Comparison of ENCODE assay signal across 19 mouse cellular contexts in the genomic region with DNA sequence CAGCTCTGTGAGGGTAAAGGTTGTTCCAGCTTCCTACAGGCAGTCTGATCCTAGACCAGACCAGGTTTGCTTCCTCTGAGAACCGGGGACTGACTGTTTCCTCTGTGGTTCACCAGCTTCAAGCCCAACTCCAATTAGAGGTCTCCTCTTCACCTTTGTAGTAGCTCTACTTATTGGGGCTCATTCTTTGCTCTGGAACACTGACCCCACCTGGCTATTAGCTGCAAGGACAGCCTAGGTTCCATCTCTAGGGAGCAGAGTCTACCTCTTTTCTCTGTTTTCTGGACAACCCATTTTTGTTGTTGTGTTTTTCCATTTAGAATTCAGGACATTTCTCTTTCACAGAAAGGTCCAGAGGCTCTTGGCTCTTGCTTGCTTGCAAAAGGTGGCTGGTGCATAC.
A peak's percentile ranks its signal among the peaks of the same experiment; 100 is the strongest.
DNase-seq lines count a peak whose midpoint lies in the region; ATAC-seq and TF ChIP-seq lines count a peak whose summit lies in the region.
"Had no signal": no experiment of that assay in that cellular context is flagged by ENCODE, and none has a peak within 500 bp of the region (broad histone marks: within the 10 kb centered on the region; RNA-seq: fewer than 3 reads in every experiment).

No protein-coding gene starts in this region.

- no peak overlapping the region for H3K27ac ChIP-seq in kidney, postnatal 0 days
- H3K27ac ChIP-seq in kidney, embryonic 14.5 days (ENCODE audit: low read depth, low read length): no peak overlapping the region
- H3K27ac ChIP-seq: heart, embryonic 10.5 days; liver, embryonic 13.5 days; neural tube, embryonic 12.5 days had no signal

- 79% methylated on average over 1 of the region's 1 CpGs for WGBS in kidney, postnatal 0 days
- 83% methylated on average over 1 of the region's 1 CpGs for WGBS in kidney, embryonic 14.5 days

- no peaks in the 10 kb centered on the region for H3K9me3 ChIP-seq in kidney, postnatal 0 days (replicated peaks; ENCODE audit: low read length)
- H3K9me3 ChIP-seq in kidney, embryonic 14.5 days (ENCODE audit: control insufficient read depth, low read length): no peaks in the 10 kb centered on the region
- H3K9me3 ChIP-seq: heart, embryonic 10.5 days; liver, embryonic 13.5 days; neural tube, embryonic 12.5 days had no signal

- ATAC-seq in kidney, postnatal 0 days (replicated peaks; ENCODE audit: low FRiP score, low read depth): no peak
- no peak for ATAC-seq in kidney, embryonic 14.5 days (ENCODE audit: low FRiP score, low TSS enrichment)
- ATAC-seq: forebrain, embryonic 16.5 days; intestine, embryonic 16.5 days; midbrain, embryonic 16.5 days had no signal

- H3K4me1 ChIP-seq in kidney, postnatal 0 days (replicated peaks; ENCODE audit: insufficient read depth, low read length): no peaks in the 10 kb centered on the region
- no peaks in the 10 kb centered on the region for H3K4me1 ChIP-seq in kidney, embryonic 14.5 days (ENCODE audit: control insufficient read depth, insufficient read depth, low read length)
- H3K4me1 ChIP-seq: heart, embryonic 10.5 days; liver, embryonic 13.5 days; neural tube, embryonic 12.5 days had no signal

- peak; percentile 43; the same call in 1 of the 2 replicates for TF ChIP-seq CTCF in kidney, postnatal 0 days (IDR thresholded peaks at IDR 0.05; ENCODE audit: low read depth)

- no peak overlapping the region for H3K4me2 ChIP-seq in kidney, postnatal 0 days (ENCODE audit: low read length)
- no peak overlapping the region for H3K4me2 ChIP-seq in kidney, embryonic 14.5 days (replicated peaks; ENCODE audit: low read depth, low read length)
- H3K4me2 ChIP-seq: liver, embryonic 13.5 days; neural tube, embryonic 12.5 days had no signal

- H3K9ac ChIP-seq in kidney, postnatal 0 days (ENCODE audit: low read depth, low read length): no peak overlapping the region
- H3K9ac ChIP-seq in kidney, embryonic 14.5 days (ENCODE audit: low read depth, low read length): no peak overlapping the region
- H3K9ac ChIP-seq: liver, embryonic 13.5 days; neural tube, embryonic 12.5 days had no signal

- H3K4me3 ChIP-seq in kidney, postnatal 0 days (replicated peaks; ENCODE audit: low read depth, low read length): no peak overlapping the region
- no peak overlapping the region for H3K4me3 ChIP-seq in kidney, embryonic 14.5 days (ENCODE audit: low read length)
- H3K4me3 ChIP-seq: heart, embryonic 10.5 days; liver, embryonic 13.5 days; neural tube, embryonic 12.5 days had no signal

- no peaks in the 10 kb centered on the region for H3K27me3 ChIP-seq in kidney, postnatal 0 days (ENCODE audit: insufficient read depth, low read length)
- H3K27me3 ChIP-seq in kidney, embryonic 14.5 days (ENCODE audit: control insufficient read depth, insufficient read depth, low read length): no peaks in the 10 kb centered on the region
- H3K27me3 ChIP-seq: liver, embryonic 13.5 days; neural tube, embryonic 12.5 days had no signal

- H3K36me3 ChIP-seq in kidney, postnatal 0 days (ENCODE audit: insufficient read depth, low read length): no peaks in the 10 kb centered on the region
- no peaks in the 10 kb centered on the region for H3K36me3 ChIP-seq in kidney, embryonic 14.5 days (ENCODE audit: control insufficient read depth, insufficient read depth, low read length)
- H3K36me3 ChIP-seq: heart, embryonic 10.5 days; liver, embryonic 13.5 days; neural tube, embryonic 12.5 days had no signal

- no peak for DNase-seq in kidney, postnatal 0 days (ENCODE audit: low spot score)
- peak; percentile 7 for DNase-seq in thymus, postnatal 0 days (ENCODE audit: low spot score)
- no peak for DNase-seq in thymus, adult 18-20 months
- peak; percentile 4 for DNase-seq in c-Kit-positive CD71-positive TER-119-positive erythroid progenitor cells, embryonic 14.5 days (ENCODE audit: low spot score)
- DNase-seq in neural tube, embryonic 10.5 days (ENCODE audit: extremely low spot score, low spot score): no peak
- no peak for DNase-seq in urinary bladder, postnatal 10 days (ENCODE audit: low spot score)
- DNase-seq: cerebellum, adult 8-10 months; heart, postnatal 4 days; kidney, postnatal 36 days; left cerebral cortex, postnatal 4 days; liver, embryonic 13.5 days; lung, postnatal 4 days; right cerebral cortex, postnatal 25 days had no signal

Comparison
In these comparisons a context has a peak if more than half of its experiments do, and no peak if none do; other contexts are left out.
1. DNase-seq: peak in thymus, postnatal 0 days (single experiment) and c-Kit-positive CD71-positive TER-119-positive erythroid progenitor cells, embryonic 14.5 days (single experiment); none in kidney, postnatal 0 days (single experiment), thymus, adult 18-20 months (0 of 2), neural tube, embryonic 10.5 days (single experiment) and urinary bladder, postnatal 10 days (single experiment).